Comparison of ENCODE assay signal across 13 mouse cellular contexts in genomic region chr12:27567250-27567649, GRCm38 (mm10).
A peak's percentile ranks its signal among the peaks of the same experiment; 100 is the strongest.
DNase-seq lines count a peak whose midpoint lies in the region; ATAC-seq and TF ChIP-seq lines count a peak whose summit lies in the region.
"Had no signal": no experiment of that assay in that cellular context is flagged by ENCODE, and none has a peak within 500 bp of the region (broad histone marks: within the 10 kb centered on the region; RNA-seq: fewer than 3 reads in every experiment).

No protein-coding gene starts in this region.

- no peak overlapping the region for H3K27ac ChIP-seq in heart, embryonic 10.5 days
- H3K27ac ChIP-seq in heart, embryonic 11.5 days (ENCODE audit: low read depth, low read length) = no peak overlapping the region
- peak overlapping the region; percentile 82 for H3K27ac ChIP-seq in hindbrain, embryonic 15.5 days (replicated peaks)
- H3K27ac ChIP-seq in midbrain, embryonic 15.5 days = peak overlapping the region; percentile 92
- no peak overlapping the region for H3K27ac ChIP-seq in left cerebral cortex, adult 2 months
- H3K27ac ChIP-seq: heart, embryonic 15.5 days; macrophage had no signal

- no peak for TF ChIP-seq CTCF in left cerebral cortex, adult 2 months (IDR thresholded peaks at IDR 0.05)

- H3K4me1 ChIP-seq in heart, embryonic 10.5 days = peaks cover 14% of the 10 kb centered on the region; the same call in 1 of the 2 replicates
- no peaks in the 10 kb centered on the region for H3K4me1 ChIP-seq in heart, embryonic 11.5 days (ENCODE audit: control insufficient read depth, insufficient read depth, low read length)
- H3K4me1 ChIP-seq in hindbrain, embryonic 15.5 days (replicated peaks) = peaks cover 33% of the 10 kb centered on the region
- peaks cover 40% of the 10 kb centered on the region for H3K4me1 ChIP-seq in midbrain, embryonic 15.5 days
- H3K4me1 ChIP-seq: heart, embryonic 15.5 days had no signal

- WGBS in heart, embryonic 10.5 days = 50% methylated on average over 3 of the region's 3 CpGs
- 43% methylated on average over 3 of the region's 3 CpGs for WGBS in heart, embryonic 11.5 days (ENCODE audit: insufficient replicate concordance)
- WGBS in hindbrain, embryonic 15.5 days = 29% methylated on average over 3 of the region's 3 CpGs
- WGBS in midbrain, embryonic 15.5 days = 15% methylated on average over 3 of the region's 3 CpGs

- no peaks in the 10 kb centered on the region for H3K9me3 ChIP-seq in heart, embryonic 10.5 days
- H3K9me3 ChIP-seq in heart, embryonic 11.5 days (replicated peaks; ENCODE audit: control insufficient read depth, low read length) = no peaks in the 10 kb centered on the region
- no peaks in the 10 kb centered on the region for H3K9me3 ChIP-seq in hindbrain, embryonic 15.5 days
- H3K9me3 ChIP-seq in midbrain, embryonic 15.5 days = no peaks in the 10 kb centered on the region
- H3K9me3 ChIP-seq: heart, embryonic 15.5 days had no signal

- no peak overlapping the region for H3K4me2 ChIP-seq in heart, embryonic 11.5 days
- no peak overlapping the region for H3K4me2 ChIP-seq in hindbrain, embryonic 15.5 days
- peak overlapping the region; percentile 40 for H3K4me2 ChIP-seq in midbrain, embryonic 15.5 days
- H3K4me2 ChIP-seq: heart, embryonic 15.5 days had no signal

- no peaks in the 10 kb centered on the region for H3K27me3 ChIP-seq in heart, embryonic 10.5 days (ENCODE audit: insufficient read depth, poor library complexity, severe bottlenecking)
- H3K27me3 ChIP-seq in heart, embryonic 11.5 days (ENCODE audit: control insufficient read depth, insufficient read depth, low read length) = no peaks in the 10 kb centered on the region
- H3K27me3 ChIP-seq in hindbrain, embryonic 15.5 days = no peaks in the 10 kb centered on the region
- no peaks in the 10 kb centered on the region for H3K27me3 ChIP-seq in midbrain, embryonic 15.5 days (replicated peaks)
- H3K27me3 ChIP-seq: heart, embryonic 15.5 days had no signal

- H3K9ac ChIP-seq in heart, embryonic 11.5 days (ENCODE audit: low read depth, low read length) = no peak overlapping the region
- no peak overlapping the region for H3K9ac ChIP-seq in hindbrain, embryonic 15.5 days
- no peak overlapping the region for H3K9ac ChIP-seq in midbrain, embryonic 15.5 days
- H3K9ac ChIP-seq: heart, embryonic 15.5 days had no signal

- intact Hi-C loops in left cerebral cortex, adult 2 months (cut with DNase I) = no loop called here

- no peaks in the 10 kb centered on the region for H3K36me3 ChIP-seq in heart, embryonic 10.5 days
- H3K36me3 ChIP-seq in heart, embryonic 11.5 days (ENCODE audit: control insufficient read depth, insufficient read depth, low read length) = no peaks in the 10 kb centered on the region
- H3K36me3 ChIP-seq in hindbrain, embryonic 15.5 days = no peaks in the 10 kb centered on the region
- no peaks in the 10 kb centered on the region for H3K36me3 ChIP-seq in midbrain, embryonic 15.5 days (replicated peaks)
- H3K36me3 ChIP-seq: heart, embryonic 15.5 days had no signal

- ATAC-seq in heart, embryonic 11.5 days (replicated peaks; ENCODE audit: insufficient number of reproducible peaks, low FRiP score, low TSS enrichment) = no peak
- no peak for ATAC-seq in hindbrain, embryonic 15.5 days (ENCODE audit: low FRiP score, low read depth)
- ATAC-seq in midbrain, embryonic 15.5 days (replicated peaks) = no peak; the same call in 1 of the 2 replicates

- no peak overlapping the region for H3K4me3 ChIP-seq in heart, embryonic 10.5 days
- no peak overlapping the region for H3K4me3 ChIP-seq in heart, embryonic 11.5 days (ENCODE audit: low read depth, low read length)
- no peak overlapping the region for H3K4me3 ChIP-seq in hindbrain, embryonic 15.5 days
- no peak overlapping the region for H3K4me3 ChIP-seq in midbrain, embryonic 15.5 days
- no peak overlapping the region for H3K4me3 ChIP-seq in left cerebral cortex, adult 2 months
- H3K4me3 ChIP-seq: heart, embryonic 15.5 days had no signal

- peak; percentile 35 for DNase-seq in heart, embryonic 10.5 days (ENCODE audit: low spot score)
- DNase-seq in lung, postnatal 25 days (ENCODE audit: low spot score) = no peak
- no peak for DNase-seq in adipocyte (ENCODE audit: low spot score)
- no peak for DNase-seq in lung, postnatal 36 days
- DNase-seq in left cerebral cortex, adult 2 months (ENCODE audit: extremely low spot score in 1 of 2, low spot score in 2 of 2) = no peak
- DNase-seq: adrenal gland, postnatal 25 days; cerebellum, postnatal 10 days; kidney, adult 8-10 months had no signal

Comparison
In these comparisons a context has a peak if more than half of its experiments do, and no peak if none do; other contexts are left out.
1. H3K27ac ChIP-seq: peak in hindbrain, embryonic 15.5 days (single experiment) and midbrain, embryonic 15.5 days (single experiment); none in heart, embryonic 10.5 days (single experiment), heart, embryonic 11.5 days (single experiment) and left cerebral cortex, adult 2 months (single experiment).